8 mouse cellular contexts compared by ENCODE assay signal in genomic region chr12:55506029-55506330, GRCm38 (mm10). TPM values are rescaled to one million over a fixed set of nuclear protein-coding genes. Genes with fewer than 3 reads are reported as not detected.
A peak's percentile ranks its signal among the peaks of the same experiment; 100 is the strongest.
DNase-seq lines count a peak whose midpoint lies in the region; ATAC-seq and TF ChIP-seq lines count a peak whose summit lies in the region.

No protein-coding gene starts in this region.

- ATAC-seq in cerebellum, adult (ENCODE audit: insufficient number of reproducible peaks, low FRiP score, low TSS enrichment): no peak
- ATAC-seq in neural tube, embryonic 15.5 days (ENCODE audit: low FRiP score): no peak; the same call in 1 of the 2 replicates
- ATAC-seq in liver, embryonic 11.5 days (replicated peaks; ENCODE audit: low FRiP score): no peak

- no peak overlapping the region for H3K27ac ChIP-seq in neural tube, embryonic 15.5 days (replicated peaks)
- H3K27ac ChIP-seq in bone marrow, adult 2 months (ENCODE audit: control insufficient read depth, insufficient read depth, low read depth, low read length, poor library complexity): no peak overlapping the region
- H3K27ac ChIP-seq in liver, embryonic 11.5 days (ENCODE audit: low read depth, low read length): no peak overlapping the region

- no peaks in the 10 kb centered on the region for H3K9me3 ChIP-seq in neural tube, embryonic 15.5 days (replicated peaks)
- H3K9me3 ChIP-seq in liver, embryonic 11.5 days (ENCODE audit: control insufficient read depth, low read length): no peaks in the 10 kb centered on the region

- no peak overlapping the region for H3K4me3 ChIP-seq in neural tube, embryonic 15.5 days (replicated peaks)
- H3K4me3 ChIP-seq in bone marrow, adult 2 months (replicated peaks; ENCODE audit: control insufficient read depth, low read depth, low read length): no peak overlapping the region
- H3K4me3 ChIP-seq in liver, embryonic 11.5 days (ENCODE audit: low read depth, low read length): no peak overlapping the region

- peak; percentile 49 for DNase-seq in cerebellum, adult 9-10 months
- DNase-seq in neural tube, embryonic 10.5 days (ENCODE audit: extremely low spot score, low spot score): peak; percentile 81
- DNase-seq in fibroblast of lung, adult 2 months (ENCODE audit: low read depth): peak; percentile 58
- DNase-seq in liver, embryonic 11.5 days (ENCODE audit: low spot score): peak; percentile 57
- DNase-seq in spleen, adult 12 weeks (ENCODE audit: low spot score): peak; percentile 65

- H3K27me3 ChIP-seq in neural tube, embryonic 15.5 days (replicated peaks): 0 out of 2 replicates have a peak, but pooled peaks cover 8% of the 10 kb centered on the region
- H3K27me3 ChIP-seq in liver, embryonic 11.5 days (replicated peaks; ENCODE audit: control insufficient read depth, insufficient read depth, low read length): no peaks in the 10 kb centered on the region

- no peak overlapping the region for H3K4me2 ChIP-seq in neural tube, embryonic 15.5 days
- no peak overlapping the region for H3K4me2 ChIP-seq in liver, embryonic 11.5 days

- 1% methylated on average over 6 of the region's 6 CpGs for WGBS in neural tube, embryonic 15.5 days
- WGBS in bone marrow, adult 2 months: under 1% methylated on average over 6 of the region's 6 CpGs
- 2% methylated on average over 6 of the region's 6 CpGs for WGBS in liver, embryonic 11.5 days

- peak; percentile 86 for TF ChIP-seq CTCF in bone marrow, adult 2 months (IDR thresholded peaks at IDR 0.05; ENCODE audit: control insufficient read depth, insufficient read depth, low read length)

- H3K36me3 ChIP-seq in neural tube, embryonic 15.5 days: no peaks in the 10 kb centered on the region
- no peaks in the 10 kb centered on the region for H3K36me3 ChIP-seq in liver, embryonic 11.5 days (ENCODE audit: control insufficient read depth, insufficient read depth, low read length)

- no peak for TF ChIP-seq POLR2A in bone marrow, adult 2 months (IDR thresholded peaks at IDR 0.05; ENCODE audit: borderline replicate concordance, control insufficient read depth, low read depth, low read length)

- H3K9ac ChIP-seq in neural tube, embryonic 15.5 days (replicated peaks): no peak overlapping the region
- H3K9ac ChIP-seq in liver, embryonic 11.5 days (ENCODE audit: low read depth, low read length): no peak overlapping the region

- 0 out of 2 replicates have a peak, but pooled peaks cover 4% of the 10 kb centered on the region for H3K4me1 ChIP-seq in neural tube, embryonic 15.5 days
- no peaks in the 10 kb centered on the region for H3K4me1 ChIP-seq in bone marrow, adult 2 months (ENCODE audit: control insufficient read depth, insufficient read depth, low read length)
- no peaks in the 10 kb centered on the region for H3K4me1 ChIP-seq in liver, embryonic 11.5 days (replicated peaks; ENCODE audit: control insufficient read depth, insufficient read depth, low read length)

RNA-seq across cellular contexts. Expression of gene Nfkbia, which starts 13.5 kb away (rescaled TPM):
- 60.2 and 92.7 TPM in 2 replicates for polyA plus RNA-seq in neural tube, embryonic 15.5 days (2015; fragmentation: Nextera tagmentation; extraction: Ambion mirVana)
- polyA plus RNA-seq in bone marrow, adult 2 months (2011; ENCODE audit: insufficient read depth, insufficient read length, low replicate concordance, missing spikeins): 51.8 and 91.0 TPM in 2 replicates
- 25.8 TPM in 2 replicates for polyA plus RNA-seq in liver, embryonic 11.5 days (2014; fragmentation: Nextera tagmentation; extraction: Ambion mirVana)

RNA-seq across cellular contexts. Expression of gene Aldoart2, which starts 59.1 kb away (rescaled TPM):
- 0.09 and 0.14 TPM in 2 replicates for polyA plus RNA-seq in neural tube, embryonic 15.5 days (2015; fragmentation: Nextera tagmentation; extraction: Ambion mirVana)
- not detected in 2 replicates for polyA plus RNA-seq in bone marrow, adult 2 months (2011; ENCODE audit: insufficient read depth, insufficient read length, low replicate concordance, missing spikeins)
- 0.10 and 0.27 TPM in 2 replicates for polyA plus RNA-seq in liver, embryonic 11.5 days (2014; fragmentation: Nextera tagmentation; extraction: Ambion mirVana)
